Mouse (Mus musculus) C2C12 (cell line): ENCODE measurements around the gene Taf9.

Source experiments
- CEBPB ChIP-seq: IDR thresholded peaks from one replicate; pipeline ENCODE4 v1.6.1; 2011; ENCODE audit warnings: low read depth, mild to moderate bottlenecking, control low read depth, moderate library complexity
- CTCF ChIP-seq: IDR thresholded peaks from one replicate; pipeline ENCODE4 v1.5.1; 2011; ENCODE audit not compliant: control insufficient read depth, insufficient read depth, insufficient read length
- MAX ChIP-seq: IDR thresholded peaks from one replicate; pipeline ENCODE4 v1.6.1; 2011; ENCODE audit warnings: mild to moderate bottlenecking, control low read depth
- USF1 ChIP-seq: IDR thresholded peaks from one replicate; pipeline ENCODE4 v1.6.1; 2011; ENCODE audit warnings: low read depth, mild to moderate bottlenecking, control low read depth, moderate library complexity

DNA sequence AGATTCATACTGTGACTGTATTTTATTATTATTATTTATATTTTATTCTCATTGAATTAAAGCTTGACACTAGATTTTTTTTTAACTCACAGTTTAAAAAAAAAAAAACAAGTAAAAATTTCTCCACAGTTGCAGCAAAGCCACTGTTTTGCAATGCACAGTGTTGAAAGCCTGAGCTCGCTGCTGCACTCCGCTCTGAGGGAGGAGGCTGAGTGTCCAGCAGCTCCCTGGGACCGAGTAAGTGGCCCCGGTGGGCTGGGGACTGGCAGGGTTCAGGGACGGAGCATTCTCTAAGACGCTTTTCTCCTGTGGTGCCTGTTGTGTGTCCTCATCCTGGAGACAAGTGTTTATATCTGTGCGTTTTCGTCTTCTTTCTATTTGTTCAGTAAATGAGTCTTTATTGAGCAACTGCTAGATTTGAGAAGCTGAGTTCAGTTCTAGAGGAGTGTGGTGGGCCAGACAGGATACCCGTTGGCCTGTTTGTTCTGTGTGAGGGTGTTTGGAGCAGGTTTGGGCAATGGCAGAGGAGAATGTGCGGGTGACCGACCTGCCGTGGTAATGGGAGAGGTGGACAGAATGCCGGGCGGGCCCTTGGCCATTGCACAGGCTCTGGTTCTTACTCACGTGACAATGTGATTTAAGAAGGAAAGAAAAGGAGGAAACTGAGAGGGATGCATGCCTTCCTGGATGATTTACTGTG, 24.7 kb downstream of the Taf9 start:
- no peak for TF ChIP-seq CTCF
- no peak for TF ChIP-seq USF1
- TF ChIP-seq MAX = no peak
- TF ChIP-seq CEBPB = no peak
